Mouse (Mus musculus): Measurements from ENCODE around the gene Slc25a41.

The Slc25a41 gene

DNA sequence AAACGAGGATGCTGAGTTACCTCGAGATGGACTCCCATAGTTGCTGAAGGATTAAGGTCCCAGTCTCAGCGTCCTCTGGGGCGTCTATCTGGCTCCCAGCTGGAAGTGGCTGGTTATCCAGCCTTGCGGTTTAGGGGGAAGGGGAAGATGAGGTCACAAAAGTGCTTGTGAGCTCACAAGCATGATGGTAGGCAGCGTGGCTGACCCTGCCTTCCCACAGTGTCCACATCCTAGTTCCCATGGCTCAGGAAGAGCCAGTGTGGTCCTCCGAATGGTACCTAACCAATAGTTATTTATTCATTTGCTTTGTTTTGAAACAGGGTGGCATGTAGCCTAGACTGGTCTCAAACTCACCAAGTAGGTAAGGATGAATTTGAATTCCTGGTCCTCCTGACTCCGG lies at the start of gene Slc25a41:
Slc25a41 (minus strand) TSS at position 101 of the 400 bp plus-strand sequence.
- DNase-seq (ENCODE audit: low read depth) = no peak

DNA sequence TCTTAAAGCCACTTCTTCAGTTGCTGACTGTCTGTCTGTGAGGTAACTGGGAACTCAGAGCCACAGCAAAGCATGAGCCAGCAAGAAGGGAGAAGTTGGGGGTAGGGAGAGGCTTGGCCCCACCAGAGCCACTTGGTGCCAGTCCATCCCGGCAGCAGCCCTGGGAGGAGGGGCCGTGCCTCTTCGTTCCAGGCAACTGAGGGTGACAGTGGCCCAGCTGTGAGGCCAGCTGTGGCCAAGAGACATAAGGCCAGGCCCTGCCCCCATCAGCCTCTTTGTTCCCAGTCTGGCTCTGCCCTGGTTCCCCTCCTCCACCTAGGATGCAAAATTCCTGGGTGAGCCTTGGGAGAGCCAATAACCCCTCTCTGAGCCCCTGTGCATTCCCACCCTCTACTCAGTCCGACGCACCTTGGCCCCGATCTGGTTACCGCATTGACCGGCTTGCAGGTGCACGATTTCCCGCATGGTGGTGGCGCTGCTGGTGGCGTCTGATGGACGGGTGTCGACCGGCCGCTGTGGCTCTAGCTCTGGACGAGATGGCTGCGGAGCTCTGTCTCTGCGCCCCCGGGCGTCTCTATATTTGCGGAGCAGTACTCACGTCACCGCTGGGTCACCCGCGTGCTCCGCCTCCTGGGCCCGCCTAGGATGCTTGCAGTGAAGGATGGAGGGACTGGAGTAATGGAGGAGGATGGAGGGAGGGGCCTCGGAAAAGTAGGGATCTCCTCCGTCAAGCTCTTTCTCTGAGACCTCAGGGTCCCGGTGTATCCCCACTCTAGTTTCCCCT lies 45.8 kb upstream of the Slc25a41 start, which contains the start of gene Tubb4a:
Tubb4a (minus strand) TSS at position 734 of the 784 bp plus-strand sequence.
- DNase-seq (ENCODE audit: low read depth) = no peak

DNA sequence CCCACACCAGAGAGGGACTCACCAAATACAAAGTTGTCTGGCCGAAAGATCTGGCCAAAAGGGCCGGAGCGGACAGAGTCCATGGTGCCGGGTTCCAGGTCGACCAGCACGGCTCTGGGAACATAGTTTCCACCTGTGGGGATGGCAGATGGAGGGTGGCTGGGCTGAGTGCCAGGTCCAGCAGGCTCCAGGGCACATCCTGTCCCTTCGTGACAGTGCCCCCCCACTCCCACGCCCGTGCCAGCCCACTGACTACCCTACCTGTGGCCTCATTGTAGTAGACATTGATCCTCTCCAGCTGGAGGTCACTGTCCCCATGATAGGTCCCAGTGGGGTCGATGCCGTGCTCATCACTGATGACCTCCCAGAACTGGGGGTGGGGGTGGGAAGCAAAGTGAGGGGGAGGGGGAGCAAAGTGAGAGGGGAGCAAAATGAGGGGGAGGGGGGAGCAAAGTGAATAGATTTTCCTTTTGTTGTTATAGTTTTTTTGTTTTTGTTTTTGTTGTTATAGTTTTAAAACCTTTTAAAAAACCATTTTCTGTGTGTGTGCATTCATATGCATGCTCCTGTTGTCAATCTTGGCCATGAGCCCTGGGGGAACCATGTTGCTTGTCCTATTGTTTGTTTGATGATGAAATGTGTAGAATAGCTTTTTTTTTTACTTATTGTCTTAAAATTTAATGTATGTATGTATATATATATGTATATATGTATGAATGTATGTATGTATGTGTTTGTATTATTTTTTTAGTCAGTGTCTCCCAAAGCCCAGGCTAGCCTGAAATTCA lies 44.7 kb upstream of the Slc25a41 start:
- no peak for DNase-seq (ENCODE audit: low read depth)

DNA sequence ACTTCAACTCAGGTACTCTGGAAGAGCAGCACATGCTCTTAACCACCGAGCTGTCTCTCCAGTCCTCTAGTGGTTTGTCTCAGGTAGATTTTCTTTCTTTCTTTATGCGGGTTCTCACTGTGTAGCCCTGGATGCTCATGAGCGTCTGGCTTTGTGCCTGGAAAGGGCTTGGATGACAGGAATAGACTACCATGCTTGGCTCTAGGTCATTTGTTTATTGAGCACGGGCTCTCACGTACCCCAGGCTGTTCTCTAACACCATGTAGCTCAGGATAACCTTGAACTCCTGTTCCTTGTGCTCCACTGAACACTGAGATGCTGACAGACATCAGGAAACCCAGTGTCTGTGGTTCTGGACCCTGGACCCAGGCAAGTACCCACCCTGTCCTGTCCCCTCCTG lies 41.0 kb upstream of the Slc25a41 start:
- DNase-seq (ENCODE audit: low read depth) = no peak

DNA sequence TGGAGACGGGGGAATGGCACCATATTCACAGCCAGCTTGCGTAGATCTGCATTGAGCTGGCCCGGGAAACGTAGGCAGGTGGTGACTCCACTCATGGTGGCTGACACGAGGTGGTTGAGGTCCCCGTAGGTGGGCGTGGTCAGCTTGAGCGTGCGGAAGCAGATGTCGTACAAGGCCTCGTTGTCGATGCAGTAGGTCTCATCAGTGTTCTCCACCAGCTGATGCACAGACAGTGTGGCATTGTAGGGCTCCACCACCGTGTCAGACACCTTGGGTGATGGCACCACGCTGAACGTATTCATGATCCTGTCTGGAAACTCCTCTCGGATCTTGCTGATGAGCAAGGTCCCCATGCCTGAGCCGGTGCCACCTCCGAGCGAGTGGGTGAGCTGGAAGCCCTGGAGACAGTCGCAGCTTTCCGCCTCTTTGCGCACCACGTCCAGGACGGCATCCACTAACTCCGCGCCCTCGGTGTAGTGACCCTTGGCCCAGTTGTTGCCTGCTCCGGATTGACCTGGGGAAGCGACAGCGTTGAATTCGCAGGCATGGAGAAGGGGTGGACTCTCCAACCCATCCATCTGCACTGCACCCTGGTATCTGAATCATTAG lies 39.9 kb upstream of the Slc25a41 start:
- no peak for DNase-seq (ENCODE audit: low read depth)

DNA sequence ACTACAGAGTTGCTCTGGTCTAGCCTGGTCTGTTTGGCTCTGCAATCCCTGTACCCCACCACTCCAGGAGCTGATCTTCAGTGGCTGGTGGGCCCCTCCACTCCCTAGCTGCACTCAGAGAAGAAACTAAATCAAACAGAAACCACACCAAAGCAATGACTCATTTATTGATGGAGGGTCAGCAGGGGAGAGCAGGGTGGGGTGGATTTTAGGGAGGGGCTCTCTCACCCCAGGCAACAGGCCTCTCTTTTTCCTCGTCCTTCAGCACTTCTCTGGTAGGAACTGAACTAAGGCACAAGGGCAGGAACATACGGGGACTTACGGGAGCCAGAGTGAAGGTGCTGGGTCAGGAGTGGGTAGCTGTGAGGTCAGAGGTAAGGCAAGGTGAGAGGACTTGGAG lies 38.5 kb upstream of the Slc25a41 start:
- peak; percentile 56 for DNase-seq (ENCODE audit: low read depth)

DNA sequence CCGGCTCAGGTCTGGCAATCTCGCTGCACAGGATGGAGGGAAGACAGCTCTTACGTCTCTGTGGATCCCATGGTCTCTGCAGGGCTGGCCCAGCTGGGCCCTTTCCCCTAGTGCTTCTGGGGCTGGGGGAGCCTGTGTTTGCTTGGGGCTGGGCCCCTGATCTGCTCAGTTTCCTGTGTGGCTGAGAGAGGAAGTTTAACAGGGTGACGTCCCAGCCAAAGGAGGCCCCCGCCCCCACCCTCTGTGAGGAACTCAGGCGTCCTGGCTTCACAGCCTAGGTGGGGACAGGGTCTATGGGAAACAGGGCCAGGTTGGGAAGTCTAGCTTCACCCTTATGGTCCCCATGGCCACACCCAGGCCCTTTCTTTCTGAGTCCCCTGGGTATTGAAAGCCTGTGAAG lies 36.9 kb upstream of the Slc25a41 start, which contains the start of gene Dennd1c:
Dennd1c (minus strand) TSS at position 179 of the 400 bp plus-strand sequence.
- DNase-seq (ENCODE audit: low read depth) = peak; percentile 91

DNA sequence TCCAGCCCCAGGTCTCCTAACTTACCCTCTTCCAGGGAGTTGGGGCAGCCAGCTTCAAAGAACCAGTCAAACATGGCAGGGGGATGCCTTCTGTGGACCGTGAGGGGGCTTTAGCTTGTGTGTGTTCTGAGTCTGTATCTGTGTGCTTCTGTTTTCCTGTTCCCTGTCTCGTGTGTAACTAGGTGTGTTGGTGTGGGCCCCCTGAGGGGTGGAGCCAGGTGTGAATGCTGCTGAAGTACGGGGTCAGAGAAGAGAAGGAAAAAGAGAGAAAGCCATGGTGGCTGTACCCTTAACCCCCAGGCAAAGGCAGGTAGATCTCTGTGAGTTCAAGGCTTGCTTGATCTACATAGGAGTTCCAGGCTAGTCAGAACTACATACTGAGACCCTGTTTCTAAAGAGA lies 35.5 kb upstream of the Slc25a41 start:
- peak; percentile 40 for DNase-seq (ENCODE audit: low read depth)

DNA sequence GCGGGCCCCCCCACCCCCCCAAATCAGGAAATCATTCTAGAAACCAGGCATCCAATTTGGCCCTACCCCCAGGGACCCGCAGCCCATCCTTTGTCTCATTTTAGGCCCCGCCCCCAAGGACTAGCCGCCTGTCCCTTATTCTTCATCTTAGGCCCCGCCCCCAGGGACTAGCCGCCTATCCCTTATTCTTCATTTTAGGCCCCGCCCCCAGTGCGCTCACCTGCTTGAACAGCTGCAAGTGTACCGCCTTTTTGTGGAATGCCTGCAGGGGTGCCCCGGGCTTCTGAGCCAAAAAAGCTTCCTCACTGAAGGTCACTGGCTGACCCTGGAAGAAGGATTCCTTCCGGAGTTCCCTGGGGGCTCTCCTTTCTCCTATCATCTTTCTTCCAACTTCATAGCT lies 29.2 kb upstream of the Slc25a41 start:
- no peak for DNase-seq (ENCODE audit: low read depth)

DNA sequence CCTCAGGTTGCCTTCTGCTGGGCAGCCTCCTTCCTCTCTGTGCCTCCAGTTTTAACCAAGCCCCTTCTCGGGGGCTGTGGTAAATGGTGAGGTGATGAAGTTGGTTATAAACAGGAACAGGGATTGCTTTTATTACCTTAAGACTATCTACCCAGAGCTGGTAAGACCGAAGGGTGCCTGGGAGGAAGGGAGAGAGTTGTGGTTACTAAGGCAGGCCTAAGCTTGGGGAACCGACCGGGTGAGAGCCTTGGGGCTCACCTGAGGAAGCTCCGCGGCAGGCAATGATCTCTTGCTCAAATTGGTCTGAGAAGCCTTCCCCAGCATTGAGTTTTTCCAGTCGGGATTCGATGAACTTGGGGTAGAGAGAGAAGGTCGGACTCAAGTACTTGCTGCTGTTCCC lies 28.8 kb upstream of the Slc25a41 start:
- DNase-seq (ENCODE audit: low read depth) = no peak

DNA sequence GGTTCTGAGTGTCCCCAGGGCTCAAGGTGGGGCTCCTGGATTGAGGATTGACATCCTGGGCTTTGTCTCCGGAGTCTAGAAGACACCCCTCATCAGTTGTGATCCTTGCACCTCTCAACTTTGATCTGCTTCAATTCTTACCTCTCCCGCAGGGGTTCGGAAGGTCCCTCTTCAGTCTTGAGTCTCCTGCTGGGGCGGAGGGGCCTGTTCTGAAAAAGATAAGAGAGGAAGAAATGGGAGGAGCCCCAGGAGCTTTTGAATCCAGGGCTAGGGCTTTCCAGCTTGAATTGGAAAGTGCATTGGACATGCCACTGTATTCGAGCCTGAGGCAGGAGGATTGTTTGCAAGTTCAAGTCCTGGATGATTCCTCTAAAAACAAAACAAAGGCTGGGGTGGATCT lies 25.5 kb upstream of the Slc25a41 start:
- DNase-seq (ENCODE audit: low read depth) = no peak

DNA sequence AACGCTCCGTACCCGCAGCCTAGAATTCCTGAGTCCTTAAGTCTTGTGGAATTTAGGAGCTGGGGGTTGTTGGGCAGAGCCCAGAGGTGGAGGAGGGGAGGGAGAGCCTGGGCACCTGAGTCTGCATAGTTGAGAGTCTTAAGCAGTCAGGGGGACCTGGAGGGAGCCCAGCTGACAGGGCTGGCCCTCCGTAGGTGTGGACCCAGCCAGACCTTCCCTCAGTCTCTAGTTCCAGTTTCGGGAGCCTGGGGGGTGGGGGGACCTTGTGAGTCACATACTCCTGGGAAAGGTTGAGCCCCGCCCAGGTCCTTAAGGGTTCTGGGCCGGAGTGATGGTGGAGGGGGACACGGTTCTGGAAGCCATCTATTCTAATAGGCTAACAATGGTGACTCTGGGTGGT lies 21.6 kb upstream of the Slc25a41 start:
- DNase-seq (ENCODE audit: low read depth) = no peak

DNA sequence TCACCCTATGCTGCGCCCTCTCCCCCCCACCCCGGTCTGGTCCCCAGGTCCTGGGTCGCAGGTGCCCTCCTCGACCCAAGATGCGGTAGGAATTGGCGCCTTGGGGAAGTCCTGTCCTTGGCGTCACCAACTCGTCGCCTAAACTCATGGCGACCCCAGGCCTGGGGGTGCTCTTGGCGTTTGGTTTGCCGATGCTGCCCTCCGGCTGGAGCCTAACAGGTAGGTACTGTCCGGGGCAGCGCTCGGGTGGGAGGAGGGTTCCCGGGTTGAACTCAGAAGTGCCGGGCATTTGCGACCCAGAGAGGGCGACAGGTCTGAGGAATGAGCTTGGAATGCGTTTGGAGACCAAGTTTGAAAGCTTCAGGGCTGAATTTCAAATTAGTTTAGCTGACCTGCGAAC lies 21.1 kb upstream of the Slc25a41 start:
- no peak for DNase-seq (ENCODE audit: low read depth)

DNA sequence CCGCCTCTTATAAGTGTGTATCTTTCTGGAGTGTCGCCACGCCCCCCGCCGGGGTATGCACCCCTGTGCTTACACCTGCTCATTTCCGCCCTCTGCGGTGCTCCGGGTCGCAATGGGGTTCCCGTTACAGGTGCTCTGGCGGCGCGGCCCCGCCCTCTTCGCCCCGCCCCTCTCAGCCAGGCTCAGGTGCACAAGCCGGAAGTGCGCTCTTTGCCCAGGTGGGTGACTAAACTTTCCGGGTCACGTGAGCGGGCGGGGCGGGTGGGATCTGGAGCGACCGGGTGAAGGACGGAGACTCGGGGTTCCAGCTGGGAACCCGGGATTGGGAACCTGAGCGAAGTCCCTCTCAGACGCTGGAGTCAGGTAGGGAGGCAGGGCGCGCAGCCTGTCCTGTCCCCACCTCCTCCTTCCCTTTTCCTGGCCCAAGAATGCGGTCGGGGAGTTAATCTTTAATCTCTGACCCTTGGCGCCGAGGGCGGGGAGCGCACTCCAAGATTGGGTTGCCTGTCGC lies 20.6 kb upstream of the Slc25a41 start:
- peak; percentile 75 for DNase-seq (ENCODE audit: low read depth)

DNA sequence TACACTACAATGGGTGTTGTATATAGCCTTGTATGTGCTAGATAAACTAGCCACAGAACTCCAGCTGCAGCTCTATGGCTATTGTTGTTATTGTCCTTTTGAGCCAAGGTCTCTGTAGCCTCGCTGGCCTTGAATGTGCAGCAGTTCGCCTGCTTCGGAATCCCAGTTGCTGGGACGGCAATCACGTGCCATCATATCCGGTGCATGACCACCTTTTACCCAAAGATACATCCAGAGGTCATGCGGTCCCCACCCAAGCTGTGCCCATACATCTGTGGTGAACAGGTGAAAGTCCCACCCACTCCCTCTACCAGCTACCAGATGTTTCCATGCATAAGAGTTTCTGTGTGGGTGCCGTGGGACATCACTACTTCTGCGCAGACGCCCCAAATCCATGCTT lies 19.6 kb upstream of the Slc25a41 start:
- peak; percentile 75 for DNase-seq (ENCODE audit: low read depth)

DNA sequence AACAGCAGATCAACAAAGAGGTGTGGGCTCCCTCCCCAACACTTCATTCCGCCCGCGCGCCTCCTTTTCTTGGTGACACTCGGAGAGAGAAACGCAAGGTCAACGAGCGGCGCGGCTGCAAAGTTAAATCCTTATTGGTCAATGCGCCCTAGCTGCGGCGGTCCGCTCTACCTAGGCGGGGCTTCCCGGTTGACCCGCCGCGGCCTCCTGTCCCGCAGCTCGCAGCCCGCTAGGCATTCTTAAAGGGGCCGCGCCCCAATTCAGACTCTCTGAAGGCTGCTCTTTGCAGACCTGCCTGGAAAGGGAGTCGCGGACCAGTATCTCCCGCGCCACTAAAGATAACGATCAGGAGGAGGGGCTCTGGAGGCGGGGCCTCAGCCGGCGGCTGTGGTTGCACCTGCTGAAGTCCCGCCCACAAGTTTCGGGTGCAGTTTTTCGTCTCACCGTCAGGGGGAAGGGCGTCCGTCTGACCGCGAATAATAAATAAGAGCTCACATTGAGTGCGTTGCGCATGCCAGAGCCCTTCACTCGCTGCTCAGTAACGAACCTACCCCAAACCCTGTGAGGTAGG lies 18.9 kb upstream of the Slc25a41 start:
- DNase-seq (ENCODE audit: low read depth) = peak; percentile 99

DNA sequence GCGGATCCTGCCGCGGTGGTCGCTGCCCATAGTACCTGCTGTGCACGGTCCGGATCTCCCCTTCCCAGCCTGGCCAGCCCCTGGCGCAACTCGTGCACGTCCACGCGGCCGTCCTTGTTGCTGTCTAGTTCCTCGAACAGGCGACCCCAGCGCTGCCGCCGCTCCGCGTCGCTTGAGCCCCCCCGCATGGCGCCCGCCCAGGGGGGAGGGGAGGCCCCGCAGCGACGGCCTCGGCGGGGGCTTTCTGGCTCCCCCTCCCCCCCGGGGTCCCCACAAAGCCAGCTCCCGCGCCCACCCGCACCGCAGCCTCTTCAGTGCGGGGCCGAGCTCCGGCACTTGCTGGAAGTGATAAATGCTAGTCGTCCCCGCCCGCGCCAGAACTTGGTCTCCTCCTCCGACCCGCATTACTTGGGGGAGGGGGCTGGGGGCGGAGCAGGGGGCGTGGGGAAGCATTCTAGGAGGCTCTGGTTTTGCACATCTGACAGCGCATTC lies 18.1 kb upstream of the Slc25a41 start, which contains the start of gene Slc25a23:
Slc25a23 (minus strand) TSS at position 378 of the 492 bp plus-strand sequence.
- DNase-seq (ENCODE audit: low read depth) = peak; percentile 76

DNA sequence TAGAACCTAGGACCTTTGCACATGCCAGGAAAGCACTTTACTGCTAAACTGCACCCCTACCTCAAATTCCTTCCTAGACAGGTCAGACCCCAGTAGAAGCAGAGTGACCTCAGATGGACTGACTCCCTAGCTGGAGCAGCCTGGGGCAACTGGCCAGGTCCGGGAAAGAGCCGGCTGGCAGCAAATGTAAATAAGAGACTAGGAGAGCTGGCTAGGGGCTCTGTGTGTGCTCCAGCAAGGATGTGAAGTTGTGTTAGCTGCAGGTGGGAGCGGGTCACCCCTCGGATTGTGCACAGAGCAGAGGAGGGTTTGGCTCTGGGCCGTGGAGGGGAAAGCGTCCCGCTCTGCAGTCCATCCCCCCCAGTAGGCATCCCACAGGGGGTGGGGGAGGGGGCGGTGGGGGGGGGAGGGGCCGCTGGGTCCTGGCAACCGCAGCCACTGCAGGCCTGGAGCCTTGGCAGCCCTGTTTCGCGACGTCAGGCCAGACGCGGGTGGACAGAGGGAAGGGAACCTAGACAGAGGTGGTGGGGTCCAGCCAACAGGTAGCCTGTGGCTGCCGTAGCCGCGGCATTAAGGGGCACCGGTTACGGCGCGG lies 17.5 kb upstream of the Slc25a41 start, which contains the start of gene Crb3:
Crb3 (plus strand) TSS at position 215 of the 595 bp plus-strand sequence.
- DNase-seq (ENCODE audit: low read depth) = no peak

DNA sequence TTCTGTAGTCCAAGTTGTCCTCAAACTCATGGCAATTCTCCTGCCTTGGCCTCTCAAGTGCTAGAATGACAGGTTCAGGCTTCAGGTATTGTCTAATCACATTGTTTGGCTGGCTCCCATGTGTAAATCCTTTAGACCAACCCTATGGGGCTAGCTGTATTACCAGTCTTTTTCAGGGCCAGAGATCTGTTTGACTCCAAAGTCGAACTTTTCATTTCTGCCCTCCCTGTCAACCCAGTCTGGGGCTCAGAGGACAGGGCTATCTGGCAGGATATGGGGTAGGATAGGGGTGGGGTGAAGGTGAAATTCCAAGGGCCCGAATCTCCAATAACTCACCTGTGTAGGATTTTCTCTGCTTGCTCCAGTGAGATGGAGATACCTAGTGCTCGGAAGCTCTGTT lies 14.8 kb upstream of the Slc25a41 start:
- no peak for DNase-seq (ENCODE audit: low read depth)

DNA sequence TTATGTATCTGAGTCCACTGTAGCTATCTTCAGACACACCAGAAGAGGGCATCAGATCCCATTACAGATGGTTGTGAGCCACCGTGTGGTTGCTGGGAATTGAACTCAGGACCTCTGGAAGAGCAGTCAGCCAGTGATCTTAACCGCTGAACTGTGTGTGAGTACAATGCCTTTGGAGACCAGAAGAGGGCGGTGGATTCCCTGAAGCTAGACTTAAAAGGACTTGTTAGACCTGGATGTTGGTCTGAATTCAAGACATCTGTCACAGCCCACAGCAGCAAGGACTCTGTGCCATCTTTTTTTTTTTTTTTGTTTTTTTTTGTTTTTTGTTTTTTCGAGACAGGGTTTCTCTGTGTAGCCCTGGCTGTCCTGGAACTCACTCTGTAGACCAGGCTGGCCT lies 10.2 kb upstream of the Slc25a41 start:
- DNase-seq (ENCODE audit: low read depth) = peak; percentile 75

DNA sequence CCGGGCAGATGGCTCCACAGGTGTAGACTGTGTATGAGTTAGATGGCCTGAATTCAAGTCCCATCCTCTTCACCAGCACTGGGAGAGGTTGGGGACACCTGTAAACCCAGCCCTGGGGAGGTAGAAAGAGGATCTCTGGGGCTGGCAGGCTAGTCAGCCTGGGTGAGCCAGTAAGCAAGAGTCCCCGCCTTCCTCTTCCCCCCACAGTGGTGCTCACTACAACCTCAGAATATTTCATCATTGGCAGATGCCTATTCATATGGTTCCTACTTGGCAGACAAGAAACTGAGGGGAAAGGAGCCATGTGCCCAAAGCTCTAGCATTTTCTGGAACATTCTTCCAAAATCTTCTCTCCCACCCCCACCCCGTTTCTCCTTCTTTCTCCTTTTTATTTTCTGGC lies 7.4 kb upstream of the Slc25a41 start:
- no peak for DNase-seq (ENCODE audit: low read depth)
